Comparison of ENCODE assay signal across 19 mouse cellular contexts in genomic region chr9:101281326-101281725, GRCm38 (mm10).
"Had no signal": no experiment of that assay in that cellular context is flagged by ENCODE, and none has a peak within 500 bp of the region (broad histone marks: within the 10 kb centered on the region; RNA-seq: fewer than 3 reads in every experiment).

No protein-coding gene starts in this region.

- H3K9ac ChIP-seq: limb, embryonic 12.5 days; limb, embryonic 15.5 days; liver, embryonic 12.5 days; liver, embryonic 15.5 days; midbrain, embryonic 12.5 days; midbrain, embryonic 15.5 days; neural tube, embryonic 13.5 days; stomach, embryonic 15.5 days had no signal

- H3K4me1 ChIP-seq: limb, embryonic 12.5 days; limb, embryonic 15.5 days; liver, embryonic 12.5 days; liver, embryonic 15.5 days; midbrain, embryonic 12.5 days; midbrain, embryonic 15.5 days; neural tube, embryonic 13.5 days; stomach, embryonic 15.5 days had no signal

- ATAC-seq: liver, embryonic 12.5 days; midbrain, embryonic 15.5 days had no signal

- H3K27me3 ChIP-seq: limb, embryonic 12.5 days; limb, embryonic 15.5 days; liver, embryonic 12.5 days; liver, embryonic 15.5 days; midbrain, embryonic 12.5 days; midbrain, embryonic 15.5 days; neural tube, embryonic 13.5 days; stomach, embryonic 15.5 days had no signal

- H3K9me3 ChIP-seq: limb, embryonic 12.5 days; limb, embryonic 15.5 days; liver, embryonic 12.5 days; liver, embryonic 15.5 days; midbrain, embryonic 12.5 days; midbrain, embryonic 15.5 days; neural tube, embryonic 13.5 days; stomach, embryonic 15.5 days had no signal

- DNase-seq: layer of hippocampus, adult 9-11 months; lung, adult 2 months; lung, postnatal 14 days; lung, postnatal 4 days; retina, postnatal 1 day; right cerebral cortex, postnatal 25 days; spleen, adult 18-20 months; thymus, postnatal 25 days had no signal

- H3K4me2 ChIP-seq: limb, embryonic 12.5 days; limb, embryonic 15.5 days; liver, embryonic 12.5 days; liver, embryonic 15.5 days; midbrain, embryonic 12.5 days; midbrain, embryonic 15.5 days; neural tube, embryonic 13.5 days; stomach, embryonic 15.5 days had no signal

- H3K36me3 ChIP-seq: limb, embryonic 12.5 days; limb, embryonic 15.5 days; liver, embryonic 12.5 days; liver, embryonic 15.5 days; midbrain, embryonic 12.5 days; midbrain, embryonic 15.5 days; neural tube, embryonic 13.5 days; stomach, embryonic 15.5 days had no signal

- H3K27ac ChIP-seq: kidney, postnatal 0 days; layer of hippocampus, adult 2 months; limb, embryonic 12.5 days; limb, embryonic 15.5 days; liver, embryonic 12.5 days; liver, embryonic 15.5 days; midbrain, embryonic 12.5 days; midbrain, embryonic 15.5 days; neural tube, embryonic 13.5 days; stomach, embryonic 15.5 days had no signal

- H3K4me3 ChIP-seq: layer of hippocampus, adult 2 months; limb, embryonic 12.5 days; limb, embryonic 15.5 days; liver, embryonic 12.5 days; liver, embryonic 15.5 days; midbrain, embryonic 12.5 days; midbrain, embryonic 15.5 days; myocyte; neural tube, embryonic 13.5 days; stomach, embryonic 15.5 days had no signal
